Mouse (Mus musculus): ENCODE results near the gene AL732309.1.

- no peak for TF ChIP-seq CTCF (IDR thresholded peaks at IDR 0.05; ENCODE audit: control insufficient read depth, insufficient read depth, insufficient replicate concordance, low read depth, low read length)
- no peak for TF ChIP-seq POLR2A (IDR thresholded peaks at IDR 0.05; ENCODE audit: control insufficient read depth, low read depth, low read length)
Measured at GRCm38 (mm10) chr2:25240310-25240709, 6.4 kb downstream of the AL732309.1 start.

All from testis, adult 2 months (tissue).